Mouse (Mus musculus): ENCODE measurements at regions not wholly inside any gene's neighbourhood (a gene's known extent, or its start where the extent isn't known, plus 50 kb on each side); places are given as distances from the start of the nearest gene placed in this dataset.

- DNase-seq (ENCODE audit: low spot score): no peak
These were observed 176.8 kb downstream of the Fign start for GRCm38 (mm10) chr2:63920997-63921396.

DNA sequence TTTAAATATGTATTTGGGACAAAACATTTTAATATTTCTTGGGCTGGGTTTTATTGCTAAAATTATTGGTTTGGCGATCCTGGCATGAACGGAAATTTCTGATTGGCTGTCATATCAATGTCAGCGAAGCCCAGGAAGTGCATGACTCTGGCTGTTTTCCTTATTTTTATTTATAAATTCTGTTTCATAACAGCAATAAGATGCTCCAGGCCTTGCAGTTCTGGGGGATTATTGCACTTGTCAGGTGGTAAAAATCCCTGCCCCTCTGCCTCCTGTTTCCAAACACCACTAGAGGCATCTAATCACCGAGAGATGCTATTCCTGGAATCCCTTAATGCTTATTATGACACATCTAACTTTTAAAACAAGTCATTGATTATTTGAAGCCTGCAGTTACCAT, 177.8 kb downstream of the Fign start:
- no peak for DNase-seq (ENCODE audit: low spot score)

GRCm38 (mm10) chr2:63900644-63901043, 197.2 kb downstream of the Fign start:
- DNase-seq (ENCODE audit: low spot score): no peak

DNA sequence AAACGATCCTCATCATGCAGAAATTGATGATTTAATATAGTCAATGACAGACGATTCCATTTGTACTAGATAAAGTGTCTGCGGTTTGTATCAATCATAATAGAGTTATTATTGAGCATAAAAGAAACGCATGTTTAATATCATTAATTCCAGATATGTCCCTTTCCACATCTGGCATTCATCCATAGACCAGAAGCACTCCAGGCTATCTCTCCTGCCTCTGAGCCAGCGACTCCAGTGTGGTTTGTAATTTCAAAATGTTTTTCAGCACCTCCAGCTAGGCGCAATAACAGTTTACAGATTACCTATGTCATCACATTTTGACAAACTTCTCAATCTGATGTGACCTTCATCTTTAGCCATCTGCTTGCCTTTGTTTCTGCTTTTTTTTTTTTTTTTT, 219.4 kb downstream of the Fign start:
- DNase-seq (ENCODE audit: low spot score): no peak

- no peak for DNase-seq (ENCODE audit: low spot score)
These were observed 220.5 kb downstream of the Fign start for GRCm38 (mm10) chr2:63877387-63877786.

DNA sequence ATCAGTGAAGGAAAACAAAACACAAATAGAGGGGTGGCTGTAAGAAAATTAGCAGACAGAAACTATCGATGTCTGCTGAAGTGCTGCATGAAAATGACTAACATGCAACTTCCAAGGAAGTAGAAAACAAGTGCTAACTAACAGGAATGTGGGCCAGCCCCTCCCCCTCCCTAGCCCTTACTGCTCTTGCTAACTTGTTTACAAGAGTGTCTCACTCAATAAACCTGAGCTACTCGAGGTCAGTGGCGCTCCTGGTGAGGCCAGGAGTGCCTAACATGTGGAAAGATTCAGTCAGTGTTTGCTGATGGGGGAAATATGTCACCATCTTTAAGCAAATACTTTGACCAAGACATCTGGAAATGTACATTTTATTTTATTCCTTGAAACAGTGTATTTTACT, 221.5 kb downstream of the Fign start:
- DNase-seq (ENCODE audit: low spot score): no peak

DNA sequence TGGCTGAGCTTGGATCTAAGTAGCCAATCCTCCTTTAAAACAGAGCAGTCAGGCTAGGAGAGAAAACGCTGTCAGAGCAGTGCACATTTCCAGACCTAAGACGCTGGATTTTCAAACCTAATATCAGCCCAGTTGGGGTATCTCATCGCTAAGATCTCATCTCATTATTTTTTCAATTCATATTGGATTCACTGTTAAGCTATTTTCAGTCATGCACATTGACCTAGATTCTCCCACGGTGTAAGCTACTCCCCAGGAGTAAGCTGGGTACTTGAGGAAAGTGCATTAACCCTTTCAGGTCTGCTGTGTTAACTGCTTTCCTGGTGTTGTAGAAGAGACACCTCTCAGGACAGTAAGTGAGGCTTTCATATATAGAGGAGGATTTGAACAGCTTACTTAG, 222.7 kb downstream of the Fign start:
- DNase-seq (ENCODE audit: low spot score): no peak

GRCm38 (mm10) chr2:63866524-63866923, 231.3 kb downstream of the Fign start:
- DNase-seq (ENCODE audit: low spot score): no peak

- no peak for DNase-seq (ENCODE audit: low spot score)
These were observed 236.0 kb downstream of the Fign start for GRCm38 (mm10) chr2:63861821-63862220.

GRCm38 (mm10) chr2:63856462-63857054, 241.3 kb downstream of the Fign start:
- no peak for DNase-seq (ENCODE audit: low spot score)

GRCm38 (mm10) chr2:63855476-63855875, 242.4 kb downstream of the Fign start:
- DNase-seq (ENCODE audit: low spot score): no peak

GRCm38 (mm10) chr2:63854198-63854875, 243.5 kb downstream of the Fign start:
- no peak for DNase-seq (ENCODE audit: low spot score)

DNA sequence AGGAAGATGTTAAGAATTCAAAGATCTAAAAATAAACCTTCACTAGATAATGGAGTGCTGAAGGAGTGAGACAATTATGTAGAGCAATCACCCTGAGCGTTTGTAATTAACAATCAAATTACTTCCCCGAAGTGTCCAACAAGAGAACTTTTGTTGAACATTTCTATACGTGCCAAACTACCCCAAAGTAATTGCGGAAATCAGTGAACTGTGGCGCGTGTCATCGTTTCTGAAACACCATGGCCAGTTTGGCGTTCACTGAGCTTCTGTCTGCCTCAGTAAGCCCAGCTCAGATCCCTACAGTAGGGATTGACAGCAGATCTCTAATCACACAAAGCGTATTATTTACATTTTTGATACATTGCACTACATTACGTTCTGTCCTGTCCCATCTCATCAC, 244.6 kb downstream of the Fign start:
- DNase-seq (ENCODE audit: low spot score): no peak

DNA sequence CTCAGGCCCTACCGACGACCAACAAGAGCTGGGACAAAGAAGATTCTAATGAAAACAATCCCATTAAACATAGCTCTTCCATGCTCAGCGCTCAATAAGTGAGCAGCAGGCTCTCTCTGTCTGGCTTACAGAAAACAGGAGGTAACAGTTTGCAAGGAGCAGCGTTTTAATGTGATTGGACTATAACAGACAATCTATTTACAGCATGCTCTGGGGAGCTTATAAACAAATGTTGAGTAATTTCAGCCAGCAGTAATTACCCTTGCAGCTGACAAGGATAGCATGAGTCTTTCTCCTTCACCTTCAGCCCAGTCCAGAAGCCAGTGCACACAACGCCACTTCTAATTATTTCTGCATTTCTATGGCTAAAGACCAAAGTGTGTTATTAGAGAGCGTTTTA, 245.6 kb downstream of the Fign start:
- DNase-seq (ENCODE audit: low spot score): no peak

- DNase-seq (ENCODE audit: low spot score): no peak
These were observed 247.8 kb downstream of the Fign start for GRCm38 (mm10) chr2:63850033-63850432.

DNA sequence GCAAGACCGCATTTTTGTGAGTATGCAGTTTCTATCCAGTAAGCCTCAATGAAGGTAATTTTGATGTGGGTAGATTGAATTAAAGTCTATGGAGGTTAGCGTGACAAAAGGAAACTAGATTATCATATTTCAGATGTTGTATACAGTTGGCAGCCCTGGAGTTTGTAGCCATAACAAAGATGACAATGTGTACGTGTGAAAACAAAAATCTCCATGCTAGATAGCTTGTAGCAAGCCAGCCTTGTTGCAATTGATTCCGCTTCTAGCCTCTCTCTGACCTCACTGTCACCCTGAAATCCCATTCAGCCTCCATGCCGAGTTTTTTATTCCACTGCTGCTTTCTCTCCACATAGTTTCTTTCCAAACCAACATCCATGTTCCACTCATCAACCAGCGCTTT, 248.4 kb downstream of the Fign start:
- DNase-seq (ENCODE audit: low spot score): no peak

- DNase-seq (ENCODE audit: low spot score): no peak
These were observed 265.7 kb downstream of the Fign start for GRCm38 (mm10) chr2:63832041-63832714.

DNA sequence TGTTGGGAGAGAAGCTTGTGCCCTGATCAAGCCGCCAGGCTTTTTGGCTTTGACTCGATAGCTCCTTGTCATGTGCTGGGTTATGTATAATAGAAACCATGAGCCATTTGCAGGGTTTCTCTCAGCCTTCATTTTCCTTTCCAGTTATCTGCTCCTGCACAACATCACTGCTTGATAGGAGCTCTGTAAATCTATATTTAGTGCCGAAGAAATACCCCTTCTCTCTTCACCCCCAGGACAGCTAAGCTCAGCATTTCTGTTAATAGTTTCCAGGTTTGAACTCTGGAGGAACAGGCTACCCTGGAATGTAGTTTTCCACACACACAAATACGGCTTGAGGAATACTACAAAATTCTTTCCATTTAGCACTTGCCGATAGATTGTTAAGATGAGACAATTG, 267.4 kb downstream of the Fign start:
- DNase-seq (ENCODE audit: low spot score): no peak

- DNase-seq (ENCODE audit: low spot score): no peak
These were observed 269.2 kb downstream of the Fign start for GRCm38 (mm10) chr2:63828633-63829032.

- peak; percentile 6 for DNase-seq (ENCODE audit: low spot score)
These were observed 278.4 kb downstream of the Fign start for GRCm38 (mm10) chr2:63819440-63819839.

Data from testis, postnatal 14 days (tissue).